Mouse (Mus musculus): Measurements from ENCODE around the gene Gm49355.

Gm49355 gene

GRCm38 (mm10) chr14:12343451-12343941, 59.7 kb downstream of the Gm49355 start:
- no peak for DNase-seq

- DNase-seq, result no peak
Observed at GRCm38 (mm10) chr14:12344061-12344745, 60.4 kb downstream of the Gm49355 start.

GRCm38 (mm10) chr14:12344746-12345240, 61.0 kb downstream of the Gm49355 start:
- DNase-seq, result no peak

- DNase-seq, result no peak
Observed at GRCm38 (mm10) chr14:12345241-12345921, 61.6 kb downstream of the Gm49355 start.

GRCm38 (mm10) chr14:12346011-12346864, 62.5 kb downstream of the Gm49355 start:
- no peak for DNase-seq

GRCm38 (mm10) chr14:12346865-12347600, 63.3 kb downstream of the Gm49355 start:
- DNase-seq, result no peak

- DNase-seq, result no peak
Observed at GRCm38 (mm10) chr14:12348089-12348488, 64.3 kb downstream of the Gm49355 start, which contains the start of gene Fezf2. Gene Fezf2 (minus strand): TSS chr14:12348189.

GRCm38 (mm10) chr14:12349334-12350090, 65.7 kb downstream of the Gm49355 start:
- no peak for DNase-seq

- DNase-seq, result no peak
Observed at GRCm38 (mm10) chr14:12350271-12350916, 66.6 kb downstream of the Gm49355 start.

Data from liver (tissue).